Mouse (Mus musculus) bone marrow, adult 2 months (tissue): ENCODE data around the gene Rims3.

Experiments
- CTCF ChIP-seq: fragments of 200-500 bp; IDR thresholded peaks from 2 replicates; pipeline ENCODE4 v1.5.1; 2011; ENCODE audit warnings: low read length, control low read depth; ENCODE audit not compliant: control insufficient read depth, insufficient read depth
- POLR2A ChIP-seq: fragments of 200-500 bp; IDR thresholded peaks from 2 replicates; pipeline ENCODE4 v1.6.1; 2011; ENCODE audit warnings: low read depth, mild to moderate bottlenecking, control low read depth, low read length, borderline replicate concordance; ENCODE audit not compliant: control insufficient read depth

- TF ChIP-seq CTCF, result no peak
- no peak for TF ChIP-seq POLR2A
Measured at GRCm38 (mm10) chr4:120819296-120819695, 35.3 kb upstream of the Rims3 start.
